Mouse (Mus musculus) kidney, postnatal 10 days (tissue): ENCODE results near the gene Izumo4.
A peak's percentile ranks its signal among the peaks of the same experiment; 100 is the strongest.

Experiments
- DNase-seq: peaks from one replicate; pipeline ENCODE4 v3.0.0; 2021; ENCODE audit warnings: mixed read lengths

The Izumo4 gene

GRCm38 (mm10) chr10:80669737-80670485, 32.1 kb upstream of the Izumo4 start:
- peak; percentile 90 for DNase-seq

GRCm38 (mm10) chr10:80670531-80670930, 31.5 kb upstream of the Izumo4 start:
- DNase-seq: no peak

GRCm38 (mm10) chr10:80671251-80671650, 30.7 kb upstream of the Izumo4 start:
- no peak for DNase-seq

- DNase-seq: no peak
These were observed 29.9 kb upstream of the Izumo4 start for GRCm38 (mm10) chr10:80671936-80672690.

GRCm38 (mm10) chr10:80673690-80674089, 28.3 kb upstream of the Izumo4 start:
- DNase-seq: no peak

GRCm38 (mm10) chr10:80674161-80674711, 27.7 kb upstream of the Izumo4 start:
- DNase-seq: peak; percentile 68

GRCm38 (mm10) chr10:80674851-80675404, 27.1 kb upstream of the Izumo4 start:
- no peak for DNase-seq

GRCm38 (mm10) chr10:80675405-80676197, 26.4 kb upstream of the Izumo4 start:
- peak; percentile 33 for DNase-seq

- peak; percentile 100 for DNase-seq
These were observed 25.6 kb upstream of the Izumo4 start for GRCm38 (mm10) chr10:80676198-80676928.

GRCm38 (mm10) chr10:80677128-80677875, 24.7 kb upstream of the Izumo4 start:
- DNase-seq: no peak

GRCm38 (mm10) chr10:80677942-80678436, 24.0 kb upstream of the Izumo4 start, which contains the start of gene Mknk2:
TSS of gene Mknk2 (minus strand) at chr10:80678112.
- peak; percentile 99 for DNase-seq

GRCm38 (mm10) chr10:80678601-80679377, 23.2 kb upstream of the Izumo4 start:
- DNase-seq: peak; percentile 79

- DNase-seq: peak; percentile 41
These were observed 22.3 kb upstream of the Izumo4 start for GRCm38 (mm10) chr10:80679556-80680259.

GRCm38 (mm10) chr10:80680260-80680696, 21.7 kb upstream of the Izumo4 start:
- no peak for DNase-seq

GRCm38 (mm10) chr10:80682003-80682402, 20.0 kb upstream of the Izumo4 start:
- DNase-seq: no peak

GRCm38 (mm10) chr10:80683647-80684046, 18.3 kb upstream of the Izumo4 start:
- no peak for DNase-seq

- peak; percentile 85 for DNase-seq
These were observed 17.8 kb upstream of the Izumo4 start for GRCm38 (mm10) chr10:80684214-80684613.

GRCm38 (mm10) chr10:80684984-80685383, 17.0 kb upstream of the Izumo4 start:
- no peak for DNase-seq

- DNase-seq: no peak
These were observed 15.4 kb upstream of the Izumo4 start for GRCm38 (mm10) chr10:80686617-80687016.
